Mouse (Mus musculus) midbrain, postnatal 0 days (tissue): ENCODE measurements around the gene Wnt11. TPM values are rescaled to one million over a fixed set of nuclear protein-coding genes. Genes with fewer than 3 reads are reported as not detected.
A peak's percentile ranks its signal among the peaks of the same experiment; 100 is the strongest.

Experiments
- ATAC-seq: fragments of 200-750 bp; cut with Nextera tagmentation; 2 replicates; pipeline ENCODE4 v1.8.0; 2017; ENCODE audit warnings: moderate number of reproducible peaks, mild to moderate bottlenecking, moderate TSS enrichment, moderate library complexity; ENCODE audit not compliant: low FRiP score
- DNase-seq: peaks from one replicate; pipeline ENCODE4 v3.0.0-alpha.2; 2015; ENCODE audit warnings: low spot score
- H3K27ac ChIP-seq: fragments of 300-500 bp; sonication (generic); 2 replicates; pipeline ENCODE4 v1.5.1; 2014; ENCODE audit warnings: low read depth, mild to moderate bottlenecking, low read length, mixed read lengths
- H3K27me3 ChIP-seq: fragments of 300-500 bp; sonication (generic); 2 replicates; pipeline ENCODE4 v1.6.1; 2014; ENCODE audit warnings: low read length, control low read depth, mixed read lengths; ENCODE audit not compliant: insufficient read depth
- H3K36me3 ChIP-seq: fragments of 300-500 bp; sonication (generic); 2 replicates; pipeline ENCODE4 v1.6.1; 2014; ENCODE audit warnings: low read length, control low read depth, mixed read lengths; ENCODE audit not compliant: insufficient read depth
- H3K4me1 ChIP-seq: fragments of 300-500 bp; sonication (generic); 2 replicates; pipeline ENCODE4 v1.6.1; 2014; ENCODE audit warnings: mild to moderate bottlenecking, control low read depth, antibody characterized with exemption, low read length, mixed read lengths; ENCODE audit not compliant: insufficient read depth
- H3K4me2 ChIP-seq: fragments of 300-500 bp; sonication (generic); 2 replicates; pipeline ENCODE4 v1.6.1; 2014; ENCODE audit warnings: low read depth, mild to moderate bottlenecking, low read length, mixed read lengths; ENCODE audit not compliant: poor library complexity, severe bottlenecking
- H3K4me3 ChIP-seq: fragments of 300-500 bp; sonication (generic); 2 replicates; pipeline ENCODE4 v1.5.1; 2014; ENCODE audit warnings: low read depth, mild to moderate bottlenecking, low read length, moderate library complexity
- H3K9ac ChIP-seq: fragments of 300-500 bp; sonication (generic); replicated peaks from 2 replicates; pipeline ENCODE4 v1.6.1; 2014; ENCODE audit warnings: mild to moderate bottlenecking, low read length, moderate library complexity, mixed read lengths; ENCODE audit not compliant: poor library complexity, severe bottlenecking
- H3K9me3 ChIP-seq: fragments of 300-500 bp; sonication (generic); 2 replicates; pipeline ENCODE4 v1.6.1; 2016; ENCODE audit warnings: low read length, control low read depth
- CTCF ChIP-seq: IDR thresholded peaks from 2 replicates; pipeline ENCODE4 v1.5.1; 2016; ENCODE audit warnings: antibody characterized with exemption, mild to moderate bottlenecking
- WGBS: fragments of 180-500 bp; shearing (Covaris S2); extraction: QIAGEN DNeasy Blood & Tissue Kit; methylation state at CpG from one replicate; pipeline ENCODE4 v1.1.7; 2014; 5-methylcytosine and 5-hydroxymethylcytosine counted together
- polyA plus RNA-seq: library from polyadenylated mRNA; unstranded; fragments of >200 nt; fragmentation: Nextera tagmentation; extraction: Ambion mirVana; gene quantifications from 2 replicates; pipeline ENCODE4 v1.2.1, GENCODE M21; 2015
- total RNA-seq: library from RNA; depleted of rRNA; stranded (reverse); fragments of >200 nt; gene quantifications from 2 replicates; pipeline ENCODE4 v1.2.3, GENCODE M21; 2014

Gene Wnt11
- total and polyA plus RNA-seq, 2 experiments from 2014 or later, result 1.9 to 3.2 TPM

GRCm38 (mm10) chr7:98870791-98871190 lies 35.9 kb downstream of the Wnt11 start:
- Histone ChIP-seq H3K4me2 (no peak overlapping the region), H3K4me3 (no peak overlapping the region), H3K27ac (no peak overlapping the region), H3K36me3 (no peaks in the 10 kb centered on the region), H3K4me1 (0 out of 2 replicates have a peak, but pooled peaks cover 3% of the 10 kb centered on the region), H3K9ac (no peak overlapping the region), H3K27me3 (no peaks in the 10 kb centered on the region), H3K9me3 (no peaks in the 10 kb centered on the region)
- DNase-seq, result no peak
- no peak for TF ChIP-seq CTCF
- no peak for ATAC-seq
- WGBS, result 28% methylated on average over 12 of the region's 12 CpGs

- no peak overlapping the region for H3K27ac ChIP-seq
- 0 out of 2 replicates have a peak, but pooled peaks cover 3% of the 10 kb centered on the region for H3K4me1 ChIP-seq
- H3K36me3 ChIP-seq, result no peaks in the 10 kb centered on the region
- H3K9ac ChIP-seq, result no peak overlapping the region
- no peak overlapping the region for H3K4me3 ChIP-seq
- no peak overlapping the region for H3K4me2 ChIP-seq
- 81% methylated on average over 12 of the region's 12 CpGs for WGBS
- no peak for TF ChIP-seq CTCF
- H3K9me3 ChIP-seq, result no peaks in the 10 kb centered on the region
- ATAC-seq, result no peak
- no peak for DNase-seq
- H3K27me3 ChIP-seq, result no peaks in the 10 kb centered on the region
Measured at GRCm38 (mm10) chr7:98871882-98872281, 37.0 kb downstream of the Wnt11 start.

- 84% methylated on average over 12 of the region's 12 CpGs for WGBS
- TF ChIP-seq CTCF, result no peak
- Histone ChIP-seq H3K4me1 (peaks cover 7% of the 10 kb centered on the region; the same call in 1 of the 2 replicates), H3K4me3 (no peak overlapping the region), H3K27me3 (no peaks in the 10 kb centered on the region), H3K36me3 (no peaks in the 10 kb centered on the region), H3K4me2 (no peak overlapping the region), H3K9ac (no peak overlapping the region), H3K27ac (no peak overlapping the region), H3K9me3 (no peaks in the 10 kb centered on the region)
- DNase-seq, result no peak
- no peak for ATAC-seq
Measured at GRCm38 (mm10) chr7:98873316-98873715, 38.4 kb downstream of the Wnt11 start.

- Histone ChIP-seq H3K9me3 (no peaks in the 10 kb centered on the region), H3K4me2 (no peak overlapping the region), H3K36me3 (no peaks in the 10 kb centered on the region), H3K27ac (no peak overlapping the region), H3K27me3 (no peaks in the 10 kb centered on the region), H3K4me3 (no peak overlapping the region), H3K9ac (no peak overlapping the region), H3K4me1 (peaks cover 7% of the 10 kb centered on the region; the same call in 1 of the 2 replicates)
- ATAC-seq (no peak), DNase-seq (no peak)
- WGBS, result 53% methylated on average over 6 of the region's 6 CpGs
- TF ChIP-seq CTCF, result no peak
Measured at GRCm38 (mm10) chr7:98874411-98874951, 39.6 kb downstream of the Wnt11 start.

GRCm38 (mm10) chr7:98875390-98875990 lies 40.6 kb downstream of the Wnt11 start:
- no peak overlapping the region for H3K4me3 ChIP-seq
- H3K9me3 ChIP-seq, result no peaks in the 10 kb centered on the region
- TF ChIP-seq CTCF, result no peak
- 23% methylated on average over 13 of the region's 13 CpGs for WGBS
- no peaks in the 10 kb centered on the region for H3K27me3 ChIP-seq
- H3K36me3 ChIP-seq, result no peaks in the 10 kb centered on the region
- peaks cover 7% of the 10 kb centered on the region; the same call in 1 of the 2 replicates for H3K4me1 ChIP-seq
- H3K4me2 ChIP-seq, result no peak overlapping the region
- no peak overlapping the region for H3K9ac ChIP-seq
- ATAC-seq (0 out of 2 replicates have a peak, but pooled peaks have one; percentile 36), DNase-seq (peak; percentile 79)
- H3K27ac ChIP-seq, result no peak overlapping the region

- WGBS, result 33% methylated on average over 13 of the region's 13 CpGs
- ATAC-seq, result no peak
- H3K36me3 ChIP-seq, result no peaks in the 10 kb centered on the region
- no peaks in the 10 kb centered on the region for H3K27me3 ChIP-seq
- no peak for DNase-seq
- H3K4me3 ChIP-seq, result no peak overlapping the region
- no peak overlapping the region for H3K9ac ChIP-seq
- H3K4me1 ChIP-seq, result peaks cover 7% of the 10 kb centered on the region; the same call in 1 of the 2 replicates
- H3K27ac ChIP-seq, result no peak overlapping the region
- H3K9me3 ChIP-seq, result no peaks in the 10 kb centered on the region
- no peak overlapping the region for H3K4me2 ChIP-seq
- no peak for TF ChIP-seq CTCF
Measured at GRCm38 (mm10) chr7:98876119-98876518, 41.2 kb downstream of the Wnt11 start.
